Comparison of ENCODE assay signal across 22 mouse cellular contexts in genomic region chr8:116618797-116619196, GRCm38 (mm10).
A peak's percentile ranks its signal among the peaks of the same experiment; 100 is the strongest.
DNase-seq lines count a peak whose midpoint lies in the region; ATAC-seq lines count a peak whose summit lies in the region.
"Had no signal": no experiment of that assay in that cellular context is flagged by ENCODE, and none has a peak within 500 bp of the region (broad histone marks: within the 10 kb centered on the region; RNA-seq: fewer than 3 reads in every experiment).

No protein-coding gene starts in this region.

- peak; percentile 62 for ATAC-seq in CD4-positive, CD25-positive, alpha-beta regulatory T cell, adult 4 months
- ATAC-seq: forebrain, postnatal 0 days; hindbrain, postnatal 0 days; intestine, postnatal 0 days; liver, embryonic 12.5 days; liver, postnatal 0 days had no signal

- intact Hi-C loops in heart, postnatal 14 days (cut with DNase I): no loop called here
- intact Hi-C loops in left cerebral cortex, postnatal 36 days (cut with DNase I): no loop called here
- intact Hi-C loops in left cerebral cortex, postnatal 4 days (cut with DNase I): no loop called here

- peak; percentile 64 for DNase-seq in heart, adult 11 months
- no peak for DNase-seq in heart, postnatal 14 days
- DNase-seq in left cerebral cortex, postnatal 36 days (ENCODE audit: low spot score in 2 of 2): peak; percentile 26 to 38
- DNase-seq in left cerebral cortex, postnatal 4 days: no peak
- DNase-seq in induced T-regulatory cell, adult 2 months (ENCODE audit: low read depth): peak; percentile 23
- DNase-seq in urinary bladder, adult 2 months (ENCODE audit: low spot score): no peak
- DNase-seq: cerebellum, adult 11 months; cerebellum, adult 9-10 months; cerebellum, postnatal 36 days; forebrain, postnatal 0 days; gastrocnemius, postnatal 14 days; heart, postnatal 36 days; kidney, adult 9 months; kidney, postnatal 10 days; liver, postnatal 0 days; lung, postnatal 36 days; thymus, adult 2 months; thymus, postnatal 36 days had no signal

Comparison
In these comparisons a context has a peak if more than half of its experiments do, and no peak if none do; other contexts are left out.
1. DNase-seq: peak in heart, adult 11 months (single experiment), left cerebral cortex, postnatal 36 days (2 of 2) and induced T-regulatory cell, adult 2 months (single experiment); none in heart, postnatal 14 days (0 of 2), left cerebral cortex, postnatal 4 days (single experiment) and urinary bladder, adult 2 months (single experiment).